Mouse (Mus musculus) C3H10T1/2 (cell line): ENCODE measurements around the gene Vmn2r88. TPM values are rescaled to one million over a fixed set of nuclear protein-coding genes. Genes with fewer than 3 reads are reported as not detected.

Experiments
- polyA plus RNA-seq, 2 experiments: library from polyadenylated mRNA; unstranded; fragments of >200 nt; fragmentation: generic; extraction: Trizol; gene quantifications; one replicate each; pipeline ENCODE4 v1.2.1; 2012; ENCODE audit warnings: missing spikeins in 2 of 2

Gene Vmn2r88
- not detected for polyA plus RNA-seq

DNA sequence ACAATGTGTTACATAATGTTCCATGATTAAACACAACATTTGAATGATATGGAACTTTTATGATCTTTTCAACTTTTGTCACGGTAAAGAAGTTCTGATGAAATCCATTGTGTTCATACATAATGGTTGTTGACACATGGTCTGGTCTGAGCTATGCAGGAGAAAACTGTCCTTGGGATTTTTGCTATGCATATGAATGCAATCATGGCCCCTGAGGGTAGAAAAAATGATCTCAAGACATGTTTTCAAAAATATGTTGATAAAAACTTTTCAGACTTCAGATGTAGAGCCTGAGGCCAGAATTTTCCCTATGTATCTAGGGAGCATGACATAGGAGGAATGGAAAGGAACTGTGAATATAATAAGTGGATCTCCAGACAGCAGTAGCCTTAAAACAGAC, at the start of gene Vmn2r88:
TSS of gene Vmn2r88 (plus strand) at position 301 of the 400 bp plus-strand sequence.

GRCm38 (mm10) chr14:51361456-51361855, 49.2 kb upstream of the Vmn2r88 start, which contains the start of gene Gm7247:
TSS of gene Gm7247 (plus strand) at chr14:51361756.

GRCm38 (mm10) chr14:51451557-51451956, 40.9 kb downstream of the Vmn2r88 start, which contains the start of gene Vmn2r89:
TSS of gene Vmn2r89 (plus strand) at chr14:51451857.

Other genes starting within 250 kb of the Vmn2r88 start
- not detected for gene Rnase2b, start 248.6 kb upstream of the Vmn2r88 start, polyA plus RNA-seq
- under 1 TPM; 0.44 to 0.73 TPM for gene Ang2, start 211.7 kb upstream of the Vmn2r88 start, polyA plus RNA-seq
- gene Ear14, start 207.4 kb upstream of the Vmn2r88 start, polyA plus RNA-seq: not detected
- not detected for gene Rnase2a, start 154.7 kb upstream of the Vmn2r88 start, polyA plus RNA-seq
- gene Gm7247, start 49.1 kb upstream of the Vmn2r88 start, polyA plus RNA-seq: not detected
- not detected for gene Vmn2r89, start 41.0 kb downstream of the Vmn2r88 start, polyA plus RNA-seq
- gene Gm5622, start 142.0 kb downstream of the Vmn2r88 start, polyA plus RNA-seq: not detected
- not detected for gene Gm17175, start 163.2 kb downstream of the Vmn2r88 start, polyA plus RNA-seq
- not detected for gene Gm17174, start 181.3 kb downstream of the Vmn2r88 start, polyA plus RNA-seq
- not detected for gene Gm17078, start 200.5 kb downstream of the Vmn2r88 start, polyA plus RNA-seq
- gene Gm4181, start 224.8 kb downstream of the Vmn2r88 start, polyA plus RNA-seq: not detected